Mouse (Mus musculus) cerebellum, adult 18-20 months (tissue): Measurements from ENCODE around the gene Upk1a.

ENCODE experiments used
- DNase-seq, 2 experiments: peaks; one replicate each; pipeline ENCODE4 v3.0.0; 2021

Gene Upk1a

DNA sequence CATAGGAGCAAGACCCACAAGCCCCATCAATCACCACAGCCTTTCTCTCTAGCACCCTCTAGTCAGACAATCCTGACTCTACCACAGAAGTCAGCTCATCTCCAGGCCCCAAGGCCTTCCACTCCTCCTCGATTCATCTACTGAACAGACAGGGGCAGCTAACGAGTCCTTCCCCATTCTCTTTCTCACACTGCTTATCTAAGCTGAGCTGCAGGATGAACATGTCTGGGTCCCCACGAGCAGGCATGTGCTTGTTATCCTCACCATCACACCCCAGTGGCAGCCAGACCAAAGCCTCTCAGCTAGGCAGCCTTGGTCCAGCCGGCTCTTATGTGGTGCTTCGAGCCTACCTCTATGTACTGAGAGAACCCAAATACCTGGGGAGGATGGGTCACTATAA, 40.3 kb downstream of the Upk1a start:
- DNase-seq, result no peak

DNA sequence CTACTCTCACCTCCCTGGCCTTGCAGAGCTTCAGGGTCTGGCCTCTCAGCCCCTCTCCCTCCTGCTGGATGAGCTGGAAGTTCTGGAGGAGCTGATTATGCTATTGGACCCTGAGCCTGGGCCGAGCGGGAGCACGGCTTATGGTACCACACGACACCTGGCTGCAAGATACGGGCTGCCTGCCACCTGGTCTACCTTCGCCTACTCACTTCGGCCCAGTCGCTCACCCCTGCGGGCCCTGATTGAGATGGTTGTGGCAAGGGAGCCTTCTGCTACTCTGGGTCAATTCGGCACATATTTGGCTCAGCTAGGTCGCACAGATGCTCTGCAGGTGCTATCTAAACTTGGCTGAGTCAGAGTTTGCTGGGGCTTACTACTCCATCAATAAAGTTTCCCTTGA, 45.1 kb downstream of the Upk1a start:
- DNase-seq, result no peak

- no peak for DNase-seq
Measured at GRCm38 (mm10) chr7:30566033-30566432, 46.6 kb downstream of the Upk1a start.

- peak in 1 of 2 experiments; percentile 18 for DNase-seq
Measured at GRCm38 (mm10) chr7:30564970-30565571, 47.6 kb downstream of the Upk1a start, which contains the start of gene Igflr1. Igflr1 (plus strand) TSS chr7:30565427.

DNA sequence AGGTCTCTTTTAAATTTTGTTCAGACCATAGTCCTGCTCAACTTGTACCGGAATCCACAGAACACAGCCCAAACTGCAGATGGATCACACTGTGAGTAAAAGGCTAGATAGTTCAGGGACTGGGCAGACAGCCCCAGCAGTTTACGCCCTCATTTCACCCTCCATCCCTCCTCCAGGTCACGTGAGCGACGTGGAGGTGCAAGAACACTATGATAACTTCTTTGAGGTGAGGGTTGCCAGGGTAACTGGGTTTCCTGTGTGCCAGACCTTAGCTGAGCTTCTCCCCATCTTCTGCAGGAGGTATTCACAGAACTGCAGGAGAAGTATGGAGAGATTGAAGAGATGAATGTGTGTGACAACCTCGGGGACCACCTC, 48.8 kb downstream of the Upk1a start:
- no peak for DNase-seq

DNA sequence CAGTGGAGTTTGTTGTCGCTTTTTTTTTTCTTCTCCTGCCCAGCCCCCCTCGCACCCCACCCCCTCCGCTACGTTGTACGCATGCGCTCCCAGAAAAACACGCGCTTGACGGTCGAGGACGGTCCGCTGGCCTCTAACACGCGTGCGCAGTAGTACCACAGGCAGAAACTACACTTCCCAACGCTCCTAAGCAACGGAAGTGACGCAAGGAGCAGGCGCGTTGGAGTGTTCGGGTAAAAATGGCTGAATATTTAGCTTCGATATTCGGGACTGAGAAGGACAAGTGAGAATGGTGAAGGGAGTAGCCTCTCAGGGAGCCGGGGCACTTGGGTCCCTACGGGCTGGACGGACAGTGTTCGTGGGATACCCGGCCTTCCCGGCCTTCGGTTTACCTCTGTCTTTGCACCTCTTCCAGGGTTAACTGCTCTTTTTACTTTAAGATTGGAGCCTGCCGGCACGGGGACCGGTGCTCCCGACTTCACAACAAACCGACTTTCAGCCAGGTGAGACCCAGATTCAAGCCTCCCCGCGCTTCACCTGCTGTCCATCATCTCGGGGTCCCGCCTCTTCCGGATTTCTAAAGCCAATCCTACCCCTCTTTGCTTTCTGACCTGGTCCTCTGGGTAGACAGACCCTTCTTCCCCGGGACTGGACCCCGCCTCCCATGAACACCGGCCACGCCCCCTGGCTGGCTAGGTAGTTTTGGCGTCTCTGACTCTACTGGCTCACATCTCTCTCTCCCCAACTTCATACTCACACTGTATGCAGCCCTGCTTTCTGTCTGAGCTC, 49.3 kb downstream of the Upk1a start, which contains the start of the genes U2af1l4, Gm49396 and Psenen:
U2af1l4 (plus strand) TSS at position 185 of the 789 bp plus-strand sequence.
Gm49396 (plus strand) TSS at position 228 of the 789 bp plus-strand sequence.
Psenen (minus strand) TSS at position 511 of the 789 bp plus-strand sequence.
- DNase-seq, result peak; percentile 95 to 97

DNA sequence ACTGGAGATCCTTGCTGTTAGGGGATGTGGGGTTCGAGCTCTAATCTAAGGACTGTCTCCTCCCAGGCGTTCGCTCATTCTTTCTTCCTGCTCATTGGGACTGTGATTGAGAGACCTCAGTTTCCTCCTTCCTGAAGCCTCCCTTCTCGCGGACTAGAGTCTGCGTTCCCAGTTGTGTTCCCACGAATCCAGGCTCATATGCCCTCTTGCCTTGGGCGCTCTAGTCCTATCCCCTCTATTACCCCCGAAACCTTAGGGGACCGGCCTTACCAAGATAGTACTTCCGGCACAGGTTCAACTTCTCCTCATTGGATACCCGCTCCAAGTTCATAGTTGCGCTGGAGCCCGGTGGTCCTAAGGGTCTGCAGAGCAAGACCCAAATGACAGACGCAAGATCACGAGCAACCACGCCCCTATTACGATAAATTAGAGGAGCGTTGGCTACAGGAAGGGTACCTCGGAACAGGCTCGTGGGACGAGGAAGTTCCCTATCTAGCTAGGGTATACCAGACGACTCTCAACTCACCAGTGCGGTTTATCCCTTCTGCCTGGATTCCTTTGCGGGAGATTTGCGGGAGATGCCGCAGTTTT, 50.0 kb downstream of the Upk1a start:
- no peak for DNase-seq

DNA sequence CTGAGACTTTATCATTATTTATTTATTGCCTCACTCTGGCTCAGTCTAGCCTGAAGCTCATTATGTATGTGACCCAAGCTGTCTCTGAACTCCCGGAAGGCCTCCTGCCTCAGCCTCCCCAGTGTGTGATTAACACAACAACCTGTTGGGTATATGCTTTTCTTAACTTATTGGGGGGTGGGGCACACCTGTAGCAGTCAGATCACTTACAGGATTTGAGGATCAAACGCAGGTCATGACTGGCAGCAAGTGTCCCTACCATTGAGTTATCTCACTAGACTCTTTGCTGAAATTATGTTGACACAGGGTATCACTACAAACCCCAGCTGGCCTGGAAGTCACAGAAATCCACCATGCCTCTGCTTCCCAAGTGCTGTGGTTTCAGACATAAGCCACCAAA, 52.4 kb downstream of the Upk1a start:
- DNase-seq, result peak in 1 of 2 experiments; percentile 18

DNA sequence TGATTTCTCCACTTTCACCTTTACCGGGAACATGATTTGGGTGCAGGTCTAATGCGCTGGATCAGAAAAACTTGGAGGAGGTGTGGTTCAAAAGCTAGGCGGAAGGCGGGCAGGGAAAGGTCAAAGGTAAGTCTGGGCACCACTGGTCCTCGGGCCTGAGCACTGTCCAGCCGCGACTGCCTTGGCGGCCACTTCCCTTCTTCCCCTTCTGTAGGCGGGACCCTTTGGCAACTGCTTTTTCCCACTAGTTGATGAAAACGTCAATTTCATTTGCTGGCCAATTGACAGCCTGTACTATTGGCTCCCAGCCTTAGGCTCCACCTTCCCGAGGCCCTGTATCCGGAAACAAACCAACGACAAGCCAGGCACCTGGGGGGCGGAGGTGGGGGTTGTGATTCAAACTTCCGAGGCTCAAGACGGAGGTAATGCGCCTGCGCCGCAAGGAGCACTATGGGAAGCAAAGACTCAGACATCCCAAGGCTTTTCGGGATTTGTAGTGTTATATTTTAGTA, 53.1 kb downstream of the Upk1a start, which contains the start of gene Lin37:
Lin37 (minus strand) TSS at position 396 of the 512 bp plus-strand sequence.
- peak; percentile 97 to 99 for DNase-seq

DNA sequence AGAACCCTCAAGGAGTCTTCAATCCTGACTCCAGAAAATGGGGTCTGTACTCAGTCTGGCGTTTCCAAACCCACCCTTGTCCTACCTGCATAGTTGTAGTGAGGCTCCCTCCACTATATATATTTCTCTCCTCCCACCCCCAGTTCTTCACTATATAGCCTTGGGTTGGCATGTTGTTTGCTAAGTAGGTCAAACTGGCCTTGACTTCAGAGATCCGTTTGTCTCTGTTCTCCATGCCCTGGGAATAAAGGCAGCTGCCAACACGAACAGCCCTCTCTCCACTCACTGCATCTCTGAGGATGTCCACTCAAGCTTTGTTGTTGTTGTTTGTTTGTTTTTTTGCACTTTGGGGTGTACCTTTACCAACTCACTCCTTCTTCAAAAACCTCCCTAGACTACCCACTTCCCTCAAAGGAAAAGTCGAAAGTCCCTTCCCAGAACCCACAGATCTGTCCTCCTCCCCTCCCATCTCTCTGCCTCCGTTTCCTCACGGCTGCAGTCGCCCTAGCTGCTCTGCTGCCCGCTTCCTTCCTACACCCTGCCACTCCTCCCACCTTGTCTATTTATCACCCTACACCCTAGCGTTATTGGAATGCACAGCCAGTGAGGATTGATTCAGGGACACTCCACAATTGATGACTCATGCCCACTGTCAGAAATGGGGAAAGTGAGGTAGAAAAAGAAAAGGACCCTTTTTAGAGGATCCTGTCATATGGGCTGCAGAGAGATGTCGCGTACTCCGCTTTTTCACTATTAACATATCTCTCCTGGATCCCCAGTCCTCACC, 53.8 kb downstream of the Upk1a start:
- no peak for DNase-seq

- peak in 1 of 2 experiments; percentile 20 for DNase-seq
Measured at GRCm38 (mm10) chr7:30557901-30558514, 54.6 kb downstream of the Upk1a start.

DNA sequence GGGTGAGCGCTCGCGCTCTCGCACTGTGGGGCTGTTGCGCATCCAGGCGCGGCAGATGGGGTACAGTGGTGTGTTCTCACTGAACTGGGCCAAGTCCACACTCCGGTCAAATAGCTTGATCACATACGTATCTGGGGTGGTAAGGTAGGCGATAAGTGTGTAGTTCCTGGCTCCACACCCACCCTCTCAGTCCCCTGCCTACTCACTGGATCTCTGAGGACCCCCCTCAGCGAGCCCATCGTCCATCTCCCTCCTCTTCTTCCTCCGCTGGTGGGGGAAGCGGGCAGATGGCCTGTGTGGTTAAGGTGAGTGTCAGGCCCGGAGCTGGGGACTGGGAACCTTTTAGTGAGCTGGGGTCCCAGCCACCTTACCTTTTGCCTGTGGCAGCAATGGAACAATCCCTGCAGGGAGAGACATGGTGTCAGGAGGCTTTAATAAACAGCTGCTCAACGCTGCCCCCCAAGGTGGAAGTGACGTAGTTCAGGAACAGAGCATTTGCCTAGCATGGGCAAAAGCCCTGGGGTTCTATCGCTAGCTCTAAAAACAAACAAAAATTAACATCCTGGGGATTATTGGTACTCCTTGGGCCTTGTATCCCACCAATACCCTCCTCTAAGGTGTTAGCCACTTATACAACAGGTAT, 55.6 kb downstream of the Upk1a start:
- peak in 1 of 2 experiments; percentile 28 for DNase-seq

DNA sequence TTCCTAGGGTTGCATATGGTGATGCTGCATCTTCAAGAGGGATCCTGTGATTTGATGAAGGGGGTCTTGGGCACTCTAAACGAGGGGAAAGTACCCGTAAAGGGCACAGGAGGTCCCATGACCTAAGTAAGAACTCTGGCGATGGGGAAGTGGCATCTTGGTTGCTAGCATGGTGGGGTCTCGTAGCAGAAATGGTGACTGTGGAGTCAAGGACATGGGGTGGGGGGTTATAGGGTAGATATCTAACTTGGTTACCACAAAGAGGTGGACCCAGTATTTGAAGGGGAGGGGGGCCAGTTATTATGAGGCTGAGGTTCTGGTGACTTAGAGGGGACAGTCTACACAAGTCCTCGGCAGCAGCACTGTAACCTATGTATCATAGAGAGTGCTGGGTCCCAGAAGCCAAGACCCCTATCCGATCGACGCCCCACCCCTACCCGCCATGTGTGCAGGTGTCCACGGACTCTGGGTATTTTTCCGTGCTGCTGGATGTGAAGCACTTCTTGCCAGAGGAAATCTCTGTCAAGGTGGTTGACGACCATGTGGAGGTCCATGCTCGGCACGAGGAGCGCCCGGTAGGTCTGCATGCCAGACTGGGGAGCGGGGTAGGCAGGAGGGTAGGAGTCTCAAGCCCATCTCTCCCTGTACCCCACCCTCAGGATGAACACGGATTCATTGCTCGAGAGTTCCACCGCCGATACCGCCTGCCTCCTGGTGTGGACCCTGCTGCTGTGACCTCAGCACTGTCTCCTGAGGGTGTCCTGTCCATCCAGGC, 58.6 kb downstream of the Upk1a start:
- no peak for DNase-seq
